Mouse (Mus musculus) liver, postnatal 0 days (tissue): ENCODE results near the gene Slc25a39.
A peak's percentile ranks its signal among the peaks of the same experiment; 100 is the strongest.

Experiments
- CTCF ChIP-seq: sonication (generic); IDR thresholded peaks from 2 replicates; pipeline ENCODE4 v1.5.1; 2016; ENCODE audit warnings: antibody characterized with exemption, low read depth
- EP300 ChIP-seq: IDR thresholded peaks from 2 replicates; pipeline ENCODE4 v1.6.1; 2016; ENCODE audit warnings: antibody characterized with exemption, low read depth, mild to moderate bottlenecking

DNA sequence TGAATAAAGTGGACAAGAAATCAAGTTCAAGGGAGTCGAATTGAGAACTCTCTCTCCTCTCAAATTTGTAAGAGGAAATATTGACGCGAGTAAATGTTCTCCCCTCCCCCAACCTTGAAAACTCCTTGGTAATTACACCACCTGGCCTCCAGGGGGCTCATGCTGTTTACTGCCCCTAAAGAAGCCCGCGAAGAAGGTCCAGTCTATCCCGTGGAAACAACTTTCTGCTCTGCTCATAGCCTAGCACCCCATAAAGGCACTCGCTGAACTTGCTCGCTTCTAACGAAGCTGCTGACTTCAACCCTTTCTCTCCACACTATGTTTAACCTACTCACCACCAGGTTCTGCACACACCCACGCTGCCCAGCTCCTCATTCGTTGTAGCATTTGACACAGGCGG lies 30.6 kb downstream of the Slc25a39 start:
- TF ChIP-seq CTCF (peak; percentile 71), EP300 (no peak)
